Mouse (Mus musculus) yolk sac, embryonic 10.5 days (tissue): Measurements from ENCODE around the gene Capn11.
A peak's percentile ranks its signal among the peaks of the same experiment; 100 is the strongest.

ENCODE experiments used
- DNase-seq: peaks from one replicate; pipeline ENCODE4 v3.0.0-alpha.2; 2017; ENCODE audit warnings: low spot score

Capn11 gene

GRCm38 (mm10) chr17:45582715-45583355 lies 76.3 kb downstream of the Capn11 start:
- DNase-seq = no peak

- no peak for DNase-seq
These were observed 76.9 kb downstream of the Capn11 start for GRCm38 (mm10) chr17:45582188-45582587.

- DNase-seq = peak; percentile 48
These were observed 77.5 kb downstream of the Capn11 start for GRCm38 (mm10) chr17:45581567-45581983.

GRCm38 (mm10) chr17:45580958-45581477 lies 78.1 kb downstream of the Capn11 start:
- no peak for DNase-seq
